In the genomic region with DNA sequence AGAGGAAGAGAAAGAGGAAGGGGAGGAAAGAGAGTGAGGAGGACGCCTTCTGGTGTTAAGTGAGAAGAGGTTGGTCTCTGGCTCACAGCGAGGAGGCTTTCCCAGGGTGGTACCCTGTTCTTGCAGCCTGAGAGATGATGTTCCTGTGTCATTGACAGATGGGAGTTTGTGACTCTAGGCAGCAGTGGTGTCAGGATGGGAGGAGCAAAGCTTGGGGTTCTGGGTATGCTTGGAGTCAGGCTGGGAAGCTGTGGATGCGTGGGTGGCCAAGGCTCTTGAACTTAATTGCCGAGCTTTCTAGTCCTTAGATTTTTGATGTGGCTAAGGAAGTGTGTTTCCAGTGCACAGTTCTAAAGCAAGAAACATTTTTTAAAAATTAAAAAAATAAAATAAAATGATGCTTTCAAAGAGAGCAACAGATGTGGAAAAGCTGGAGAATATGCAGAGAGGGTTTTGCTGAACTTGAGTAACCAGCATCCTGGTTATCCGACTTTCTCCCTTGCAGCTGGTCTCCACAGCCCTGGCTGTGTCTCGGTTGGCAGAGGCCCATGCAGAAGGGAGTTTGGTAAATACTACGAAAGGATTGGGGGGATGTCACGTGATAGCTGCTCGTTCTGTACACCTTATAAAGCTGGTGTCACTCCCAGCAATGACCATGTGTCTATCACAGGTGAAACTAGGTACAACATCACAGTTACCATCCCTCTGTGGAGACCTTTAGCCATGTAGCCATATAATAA, we compare ENCODE assay signal across 23 mouse cellular contexts.
DNase-seq lines count a peak whose midpoint lies in the region; ATAC-seq and TF ChIP-seq lines count a peak whose summit lies in the region.
"Had no signal": no experiment of that assay in that cellular context is flagged by ENCODE, and none has a peak within 500 bp of the region (broad histone marks: within the 10 kb centered on the region; RNA-seq: fewer than 3 reads in every experiment).

No protein-coding gene starts in this region.

- 0 out of 2 replicates have a peak, but pooled peaks have one; percentile 16 for ATAC-seq in hindbrain, embryonic 16.5 days
- ATAC-seq in hindbrain, embryonic 12.5 days (ENCODE audit: low FRiP score) = no peak
- ATAC-seq in limb, embryonic 15.5 days (ENCODE audit: insufficient number of reproducible peaks, low FRiP score, low TSS enrichment, low read depth) = no peak
- ATAC-seq: forebrain, embryonic 14.5 days; intestine, embryonic 16.5 days had no signal

- intact Hi-C loops in gastrocnemius, adult 2 months (cut with DNase I) = no loop called here

- no peaks in the 10 kb centered on the region for H3K27me3 ChIP-seq in hindbrain, embryonic 16.5 days (replicated peaks; ENCODE audit: control insufficient read depth, insufficient read depth, low read length)
- H3K27me3 ChIP-seq in hindbrain, embryonic 12.5 days = no peaks in the 10 kb centered on the region
- H3K27me3 ChIP-seq in limb, embryonic 15.5 days = no peaks in the 10 kb centered on the region
- H3K27me3 ChIP-seq: embryonic facial prominence, embryonic 12.5 days; limb, embryonic 12.5 days had no signal

- no peak overlapping the region for H3K4me2 ChIP-seq in hindbrain, embryonic 16.5 days (ENCODE audit: low read length)
- no peak overlapping the region for H3K4me2 ChIP-seq in hindbrain, embryonic 12.5 days (replicated peaks)
- H3K4me2 ChIP-seq in limb, embryonic 15.5 days = no peak overlapping the region
- H3K4me2 ChIP-seq: embryonic facial prominence, embryonic 12.5 days; heart, embryonic 13.5 days; limb, embryonic 12.5 days; liver, embryonic 11.5 days had no signal

- no peak overlapping the region for H3K4me3 ChIP-seq in gastrocnemius, adult 2 months
- no peak overlapping the region for H3K4me3 ChIP-seq in hindbrain, embryonic 16.5 days (ENCODE audit: low read length)
- H3K4me3 ChIP-seq in hindbrain, embryonic 12.5 days = no peak overlapping the region
- H3K4me3 ChIP-seq in limb, embryonic 15.5 days = no peak overlapping the region
- H3K4me3 ChIP-seq: embryonic facial prominence, embryonic 12.5 days; heart, embryonic 13.5 days; limb, embryonic 12.5 days had no signal

- H3K36me3 ChIP-seq in hindbrain, embryonic 16.5 days (ENCODE audit: control insufficient read depth, insufficient read depth, low read length) = no peaks in the 10 kb centered on the region
- H3K36me3 ChIP-seq in hindbrain, embryonic 12.5 days = no peaks in the 10 kb centered on the region
- H3K36me3 ChIP-seq in limb, embryonic 15.5 days = no peaks in the 10 kb centered on the region
- H3K36me3 ChIP-seq: embryonic facial prominence, embryonic 12.5 days; G1E; heart, embryonic 13.5 days; limb, embryonic 12.5 days had no signal

- DNase-seq in gastrocnemius, adult 2 months = peak; percentile 39
- DNase-seq in gastrocnemius, postnatal 10 days = no peak
- DNase-seq in brain, adult 2 months (ENCODE audit: low read depth, low spot score) = peak; percentile 52
- no peak for DNase-seq in cerebellum, postnatal 10 days
- DNase-seq: adrenal gland, adult 8-10 months; cerebellum, adult 8-10 months; cerebellum, postnatal 36 days; kidney, adult 8-10 months; kidney, postnatal 10 days; layer of hippocampus, adult 9-11 months; lung, postnatal 14 days; midbrain, embryonic 14.5 days; thymus, postnatal 14 days had no signal

- H3K9me3 ChIP-seq in hindbrain, embryonic 16.5 days (ENCODE audit: control insufficient read depth, low read length) = no peaks in the 10 kb centered on the region
- no peaks in the 10 kb centered on the region for H3K9me3 ChIP-seq in hindbrain, embryonic 12.5 days (replicated peaks)
- H3K9me3 ChIP-seq in limb, embryonic 15.5 days = no peaks in the 10 kb centered on the region
- H3K9me3 ChIP-seq: embryonic facial prominence, embryonic 12.5 days; G1E; heart, embryonic 13.5 days; limb, embryonic 12.5 days had no signal

- no peaks in the 10 kb centered on the region for H3K4me1 ChIP-seq in hindbrain, embryonic 16.5 days (ENCODE audit: control insufficient read depth, insufficient read depth, low read depth, low read length)
- no peaks in the 10 kb centered on the region for H3K4me1 ChIP-seq in hindbrain, embryonic 12.5 days
- peaks cover 8% of the 10 kb centered on the region for H3K4me1 ChIP-seq in limb, embryonic 15.5 days
- H3K4me1 ChIP-seq: heart, embryonic 13.5 days had no signal

- H3K9ac ChIP-seq in hindbrain, embryonic 16.5 days (ENCODE audit: low read depth, low read length) = no peak overlapping the region
- no peak overlapping the region for H3K9ac ChIP-seq in hindbrain, embryonic 12.5 days
- no peak overlapping the region for H3K9ac ChIP-seq in limb, embryonic 15.5 days
- H3K9ac ChIP-seq: embryonic facial prominence, embryonic 12.5 days; heart, embryonic 13.5 days; limb, embryonic 12.5 days had no signal

- no peak for TF ChIP-seq CTCF in gastrocnemius, adult 2 months (IDR thresholded peaks at IDR 0.05)

- WGBS in hindbrain, embryonic 16.5 days = 83% methylated on average over 9 of the region's 9 CpGs
- WGBS in hindbrain, embryonic 12.5 days = 87% methylated on average over 9 of the region's 9 CpGs
- WGBS in limb, embryonic 15.5 days = 66% methylated on average over 9 of the region's 9 CpGs

- no peak overlapping the region for H3K27ac ChIP-seq in gastrocnemius, adult 2 months
- H3K27ac ChIP-seq in hindbrain, embryonic 16.5 days (ENCODE audit: low read depth, low read length) = no peak overlapping the region
- no peak overlapping the region for H3K27ac ChIP-seq in hindbrain, embryonic 12.5 days
- peak overlapping the region; percentile 61; the same call in 1 of the 2 replicates for H3K27ac ChIP-seq in limb, embryonic 15.5 days
- H3K27ac ChIP-seq: embryonic facial prominence, embryonic 12.5 days; heart, embryonic 13.5 days; limb, embryonic 12.5 days had no signal

Comparison
In these comparisons a context has a peak if more than half of its experiments do, and no peak if none do; other contexts are left out.
1. DNase-seq: peak in gastrocnemius, adult 2 months (single experiment) and brain, adult 2 months (single experiment); none in gastrocnemius, postnatal 10 days (single experiment) and cerebellum, postnatal 10 days (0 of 2).